Mouse (Mus musculus): ENCODE data around the gene Eif4enif1.
"Not testable (repeated sequence)": the region's sequence is repeated elsewhere in the genome, so short reads cannot be mapped to it uniquely, and the experiment has no call there.

Gene Eif4enif1

DNA sequence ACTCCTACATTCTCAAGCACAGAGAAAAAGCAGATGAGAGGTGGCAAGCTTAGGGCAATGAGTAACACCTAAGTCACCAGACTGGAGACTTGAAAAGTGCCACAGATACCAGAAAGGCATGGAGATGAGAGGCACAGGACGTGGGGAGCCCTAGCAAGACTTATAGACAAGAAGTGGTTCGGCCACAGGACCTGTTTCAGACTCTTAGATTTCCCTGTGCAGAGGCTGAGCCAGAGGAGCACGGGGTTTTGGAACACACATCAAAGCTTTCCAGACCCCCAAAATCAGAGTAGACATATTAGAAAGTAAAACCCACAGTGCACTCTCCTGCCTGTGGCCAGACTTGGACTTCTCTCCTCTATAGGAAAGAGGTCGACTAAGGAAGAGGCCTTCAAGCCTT is 20.9 kb upstream of the Eif4enif1 start:
- DNase-seq (ENCODE audit: inconsistent ontology term) = not testable (repeated sequence)

GRCm38 (mm10) chr11:3181971-3182370 is 20.2 kb upstream of the Eif4enif1 start:
- DNase-seq (ENCODE audit: inconsistent ontology term) = not testable (repeated sequence)

DNA sequence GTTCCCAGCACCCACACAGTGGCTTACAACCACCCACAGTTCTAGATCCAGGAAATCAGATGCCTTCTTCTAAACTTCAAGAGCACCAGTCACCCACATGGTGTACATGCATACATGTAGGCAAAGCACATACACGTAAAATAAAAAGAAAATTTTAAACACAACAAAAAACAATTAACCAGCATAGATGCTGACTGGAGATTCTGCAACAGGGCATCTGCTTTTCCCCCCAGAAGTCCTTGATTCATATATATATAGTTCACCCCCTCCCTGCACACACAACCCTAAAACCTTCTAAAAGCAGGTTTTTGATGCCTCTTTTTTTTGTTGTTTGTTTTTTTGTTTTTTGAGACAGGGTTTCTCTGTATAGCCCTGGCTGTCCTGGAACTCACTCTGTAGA is 19.5 kb upstream of the Eif4enif1 start:
- not testable (repeated sequence) for DNase-seq (ENCODE audit: inconsistent ontology term)

- no peak for DNase-seq (ENCODE audit: inconsistent ontology term)
Observed at GRCm38 (mm10) chr11:3193363-3193762, 8.8 kb upstream of the Eif4enif1 start, which contains the start of gene Sfi1. Gene Sfi1, minus strand, starts transcription at chr11:3193463.

- DNase-seq (ENCODE audit: inconsistent ontology term) = not testable (repeated sequence)
Observed at GRCm38 (mm10) chr11:3200636-3201035, 1.6 kb upstream of the Eif4enif1 start.

DNA sequence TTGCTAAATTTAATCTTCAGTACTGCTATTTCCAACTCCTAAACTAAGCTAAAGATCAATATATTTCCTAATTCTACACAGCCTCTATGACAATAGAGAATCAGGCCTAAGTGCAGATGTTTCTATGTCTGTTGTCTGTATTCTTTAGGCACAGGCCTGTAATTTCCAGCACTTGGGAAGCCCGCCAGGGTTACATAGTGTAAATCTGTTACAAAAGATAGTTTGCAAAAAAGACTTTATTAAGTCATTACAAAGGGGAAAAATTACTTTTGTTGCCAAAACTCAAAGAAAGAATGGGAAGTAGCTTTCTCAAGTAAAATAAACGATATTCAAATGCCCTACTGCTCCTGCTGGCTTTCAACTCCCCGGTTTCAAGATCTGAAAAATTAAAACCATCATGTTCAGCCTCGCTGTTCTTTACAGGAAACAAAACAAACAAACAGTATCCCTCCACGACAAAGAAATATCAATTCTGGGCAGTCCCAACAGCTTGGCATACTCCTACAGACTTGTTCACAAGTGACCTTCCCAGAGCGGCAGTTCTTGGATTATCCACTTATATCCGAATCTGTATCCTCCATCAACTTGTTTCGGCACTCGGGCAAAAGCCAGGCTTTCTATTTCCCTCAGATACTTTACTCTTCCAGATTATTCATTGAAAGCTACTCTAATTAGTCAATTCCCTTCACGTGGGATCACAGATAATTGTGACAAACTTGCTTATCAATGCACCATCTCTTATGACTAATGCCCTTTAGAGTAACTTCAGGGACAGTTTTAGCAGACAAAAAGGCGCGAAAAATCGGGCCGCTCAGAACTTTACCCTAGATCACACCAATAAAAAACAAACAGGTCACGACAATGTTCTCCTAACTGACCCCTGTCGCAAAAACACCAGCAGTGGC is 614 bp upstream of the Eif4enif1 start:
- DNase-seq (ENCODE audit: inconsistent ontology term) = peak; percentile 89

- peak; percentile 70 for DNase-seq (ENCODE audit: inconsistent ontology term)
Observed at GRCm38 (mm10) chr11:3202781-3203441, 719 bp downstream of the Eif4enif1 start.

GRCm38 (mm10) chr11:3203771-3204170 is 1.6 kb downstream of the Eif4enif1 start:
- DNase-seq (ENCODE audit: inconsistent ontology term) = no peak

- no peak for DNase-seq (ENCODE audit: inconsistent ontology term)
Observed at GRCm38 (mm10) chr11:3205207-3205606, 3.0 kb downstream of the Eif4enif1 start.

GRCm38 (mm10) chr11:3206783-3207182 is 4.6 kb downstream of the Eif4enif1 start:
- DNase-seq (ENCODE audit: inconsistent ontology term) = no peak

DNA sequence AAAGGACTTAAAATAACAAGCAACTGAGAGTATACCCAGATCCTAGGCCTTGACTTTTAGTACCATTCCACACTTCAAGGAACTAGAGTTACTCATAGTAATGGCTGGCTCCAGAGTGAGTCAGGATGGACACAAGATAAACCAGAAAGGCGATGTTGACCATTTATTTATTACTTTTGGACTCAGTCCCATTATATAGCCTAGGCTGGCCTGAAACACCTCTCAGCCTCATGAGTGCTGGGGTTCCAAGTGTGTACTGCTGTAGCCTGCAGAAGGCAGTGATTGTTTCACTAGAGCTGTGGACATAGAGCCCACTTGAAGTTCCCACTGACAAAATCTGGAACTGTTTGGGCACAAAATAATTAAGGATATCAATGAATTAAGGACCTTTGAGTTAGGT is 10.3 kb downstream of the Eif4enif1 start:
- no peak for DNase-seq (ENCODE audit: inconsistent ontology term)

DNA sequence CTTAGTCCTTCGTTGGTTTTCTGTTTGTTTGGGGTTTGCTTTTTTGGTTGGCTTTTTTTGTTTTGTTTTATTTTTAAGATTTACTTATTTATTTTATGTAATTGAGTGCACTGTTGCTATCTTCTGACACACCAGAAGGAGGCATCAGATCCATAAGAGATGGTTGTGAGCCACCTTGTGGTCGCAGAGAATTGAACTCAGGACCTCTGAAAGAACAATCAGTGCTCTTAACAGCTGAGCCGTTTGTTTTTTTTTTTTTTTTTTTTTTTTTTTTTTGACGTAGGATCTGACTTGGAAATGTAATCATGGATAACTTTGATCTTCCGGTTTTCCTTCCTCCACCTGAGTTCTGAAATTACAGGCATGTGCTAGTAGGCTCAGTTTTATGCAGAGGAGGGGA is 20.9 kb downstream of the Eif4enif1 start:
- DNase-seq (ENCODE audit: inconsistent ontology term) = no peak

- DNase-seq (ENCODE audit: inconsistent ontology term) = no peak
Observed at GRCm38 (mm10) chr11:3227113-3227512, 24.9 kb downstream of the Eif4enif1 start.

DNA sequence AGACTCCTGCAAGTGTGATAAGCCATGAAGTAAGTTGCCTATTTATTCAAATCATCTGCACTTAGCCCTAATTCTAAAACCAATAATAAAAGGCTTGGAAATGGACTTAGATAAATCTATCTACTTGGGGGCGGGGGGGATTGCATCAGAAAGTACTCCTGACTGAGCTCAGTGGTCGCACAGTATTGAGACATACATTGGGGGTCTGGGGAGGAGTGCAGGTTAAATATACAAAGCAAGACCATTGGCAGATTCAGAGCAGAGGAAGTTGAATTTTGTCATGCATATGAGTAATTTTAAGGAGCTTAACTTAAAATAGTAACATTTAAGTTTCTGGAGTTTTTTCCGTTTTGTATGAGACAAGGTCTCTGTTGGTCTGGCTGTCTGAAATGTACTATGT is 30.1 kb downstream of the Eif4enif1 start:
- no peak for DNase-seq (ENCODE audit: inconsistent ontology term)

DNA sequence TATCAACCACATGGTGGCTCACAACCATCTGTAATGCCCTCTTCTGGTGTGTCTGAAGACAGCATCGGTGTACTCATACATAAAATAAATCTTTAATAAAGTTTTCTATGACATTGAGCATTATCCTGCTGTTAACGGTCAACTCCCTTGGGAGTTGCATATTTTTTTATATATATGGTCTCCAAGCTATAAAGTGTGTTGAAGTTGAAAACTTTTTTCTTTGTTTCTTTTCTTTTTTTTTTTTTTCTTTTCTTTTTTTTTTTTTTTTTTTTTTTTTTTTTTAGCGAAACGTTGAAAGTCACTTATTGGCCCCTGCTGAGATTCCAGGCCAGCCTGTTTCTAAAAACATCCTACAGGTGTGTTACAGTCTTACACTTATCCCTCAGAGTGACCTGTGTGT is 31.5 kb downstream of the Eif4enif1 start:
- DNase-seq (ENCODE audit: inconsistent ontology term) = no peak

- DNase-seq (ENCODE audit: inconsistent ontology term) = no peak
Observed at GRCm38 (mm10) chr11:3235277-3235676, 33.1 kb downstream of the Eif4enif1 start.

DNA sequence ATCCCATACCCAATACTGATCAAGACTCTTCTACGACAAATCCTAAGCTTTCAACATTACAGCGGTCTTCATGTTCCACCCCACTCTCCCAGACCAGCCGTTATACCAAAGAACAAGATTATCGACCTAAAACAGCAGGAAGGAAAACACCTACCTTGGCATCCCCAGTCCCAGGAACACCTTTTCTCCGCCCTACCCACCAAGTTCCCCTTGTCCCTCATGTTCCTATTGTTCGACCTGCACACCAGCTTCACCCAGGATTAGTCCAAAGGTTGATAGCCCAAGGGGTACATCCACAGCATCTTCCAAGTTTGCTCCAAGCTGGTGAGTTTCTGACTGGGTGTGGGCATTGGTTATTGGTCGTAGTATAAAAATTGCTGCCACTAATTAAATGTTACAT is 40.2 kb downstream of the Eif4enif1 start:
- no peak for DNase-seq (ENCODE audit: inconsistent ontology term)

DNA sequence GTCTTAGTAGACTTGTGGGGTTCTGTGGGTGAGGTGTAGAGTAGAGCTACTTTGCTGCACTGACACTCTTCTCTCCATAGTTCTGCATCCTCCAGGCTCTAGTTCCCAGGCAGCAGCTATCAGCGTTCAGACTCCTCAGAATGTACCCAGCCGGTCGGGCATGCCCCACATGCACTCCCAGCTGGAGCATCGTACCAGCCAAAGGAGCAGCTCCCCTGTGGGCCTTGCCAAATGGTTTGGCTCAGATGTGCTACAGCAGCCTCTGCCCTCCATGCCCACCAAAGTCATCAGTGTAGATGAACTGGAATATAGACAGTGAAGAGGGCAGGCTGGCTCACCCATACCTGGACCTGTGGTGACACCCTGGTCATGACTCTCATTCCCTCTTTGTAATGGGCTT is 41.6 kb downstream of the Eif4enif1 start:
- no peak for DNase-seq (ENCODE audit: inconsistent ontology term)

GRCm38 (mm10) chr11:3247387-3247786 is 45.2 kb downstream of the Eif4enif1 start:
- DNase-seq (ENCODE audit: inconsistent ontology term) = peak; percentile 6

- no peak for DNase-seq (ENCODE audit: inconsistent ontology term)
Observed at GRCm38 (mm10) chr11:3259537-3259936, 57.3 kb downstream of the Eif4enif1 start.

DNA sequence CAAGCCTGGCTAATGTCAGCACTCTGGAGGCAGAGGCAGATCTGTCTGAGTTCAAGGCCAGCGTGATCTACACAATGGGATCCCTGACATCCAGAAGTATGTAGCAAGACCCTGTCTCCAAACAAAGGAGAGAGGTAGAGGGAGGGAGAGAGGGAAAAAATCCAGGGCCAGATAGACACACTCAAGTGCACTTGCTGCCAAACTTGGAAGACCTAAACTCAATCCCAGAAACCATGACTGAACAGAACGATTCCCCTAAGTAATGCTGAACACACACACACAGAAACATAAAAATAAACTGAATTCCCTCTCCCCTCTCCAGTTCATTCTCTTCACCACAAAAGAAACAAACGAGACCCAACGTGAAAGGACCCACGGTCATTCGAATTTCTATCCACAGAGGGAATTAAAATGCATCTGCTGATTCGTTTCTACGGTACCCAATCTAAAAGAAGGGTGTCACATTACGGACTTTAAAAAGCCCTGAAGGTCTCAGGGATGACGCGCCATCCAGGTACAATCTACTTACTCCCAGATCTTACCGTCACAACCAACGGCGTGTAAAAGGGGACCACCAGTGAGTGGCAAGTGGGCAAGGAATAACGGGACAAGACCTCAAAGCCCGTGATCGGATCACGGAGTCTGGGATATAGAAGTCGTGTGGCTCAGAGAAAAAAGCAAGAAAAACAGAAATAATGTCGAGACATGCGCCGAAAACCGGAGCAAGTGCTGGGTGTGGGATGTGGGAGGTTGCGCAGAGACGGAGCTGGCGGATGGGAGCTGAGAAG is 63.3 kb downstream of the Eif4enif1 start:
- DNase-seq (ENCODE audit: inconsistent ontology term) = peak; percentile 50

GRCm38 (mm10) chr11:3266079-3266685 is 64.0 kb downstream of the Eif4enif1 start, which contains the start of gene Drg1:
Gene Drg1, minus strand, starts transcription at chr11:3266415.
- peak; percentile 97 for DNase-seq (ENCODE audit: inconsistent ontology term)

All from Muller cell, postnatal 12 days (primary cell).